8 mouse cellular contexts compared by ENCODE assay signal in genomic region chr9:64172145-64172815, GRCm38 (mm10). TPM values are rescaled to one million over a fixed set of nuclear protein-coding genes. Genes with fewer than 3 reads are reported as not detected.
DNase-seq lines count a peak whose midpoint lies in the region; ATAC-seq lines count a peak whose summit lies in the region.

No protein-coding gene starts in this region.

- no peaks in the 10 kb centered on the region for H3K9me3 ChIP-seq in heart, embryonic 13.5 days
- no peaks in the 10 kb centered on the region for H3K9me3 ChIP-seq in hindbrain, embryonic 12.5 days (replicated peaks)
- no peaks in the 10 kb centered on the region for H3K9me3 ChIP-seq in midbrain, embryonic 13.5 days

- H3K4me1 ChIP-seq in heart, embryonic 13.5 days: peaks cover 33% of the 10 kb centered on the region
- H3K4me1 ChIP-seq in hindbrain, embryonic 12.5 days: peaks cover 22% of the 10 kb centered on the region
- peaks cover 25% of the 10 kb centered on the region for H3K4me1 ChIP-seq in midbrain, embryonic 13.5 days (replicated peaks)

- peaks cover 38% of the 10 kb centered on the region for H3K36me3 ChIP-seq in heart, embryonic 13.5 days
- H3K36me3 ChIP-seq in hindbrain, embryonic 12.5 days: peaks cover 26% of the 10 kb centered on the region
- peaks cover 28% of the 10 kb centered on the region for H3K36me3 ChIP-seq in midbrain, embryonic 13.5 days

- no peak for ATAC-seq in heart, embryonic 13.5 days (ENCODE audit: extremely low read depth, insufficient number of reproducible peaks, low FRiP score, low TSS enrichment)
- peak; percentile 38 for ATAC-seq in activated CD4-positive, CD25-positive, alpha-beta regulatory T cell, adult 4 months
- peak; percentile 67 for ATAC-seq in hindbrain, embryonic 12.5 days (ENCODE audit: low FRiP score)
- peak; percentile 71 for ATAC-seq in midbrain, embryonic 13.5 days

- 2% methylated on average over 18 of the region's 18 CpGs for WGBS in heart, embryonic 13.5 days
- 4% methylated on average over 18 of the region's 18 CpGs for WGBS in hindbrain, embryonic 12.5 days
- WGBS in midbrain, embryonic 13.5 days: 3% methylated on average over 18 of the region's 18 CpGs

- H3K4me3 ChIP-seq in heart, embryonic 13.5 days: peak overlapping the region; percentile 95
- peak overlapping the region; percentile 92 for H3K4me3 ChIP-seq in hindbrain, embryonic 12.5 days
- peak overlapping the region; percentile 94 for H3K4me3 ChIP-seq in midbrain, embryonic 13.5 days (replicated peaks)

- intact Hi-C loops in heart, postnatal 36 days (cut with DNase I): no loop called here

- H3K4me2 ChIP-seq in heart, embryonic 13.5 days: peak overlapping the region; percentile 86
- H3K4me2 ChIP-seq in hindbrain, embryonic 12.5 days (replicated peaks): peak overlapping the region; percentile 88
- peak overlapping the region; percentile 87 for H3K4me2 ChIP-seq in midbrain, embryonic 13.5 days (replicated peaks)

- peak overlapping the region; percentile 97 for H3K9ac ChIP-seq in heart, embryonic 13.5 days
- H3K9ac ChIP-seq in hindbrain, embryonic 12.5 days: peak overlapping the region; percentile 85
- peak overlapping the region; percentile 76 for H3K9ac ChIP-seq in midbrain, embryonic 13.5 days (replicated peaks)

- H3K27me3 ChIP-seq in heart, embryonic 13.5 days (replicated peaks): no peaks in the 10 kb centered on the region
- H3K27me3 ChIP-seq in hindbrain, embryonic 12.5 days: no peaks in the 10 kb centered on the region
- no peaks in the 10 kb centered on the region for H3K27me3 ChIP-seq in midbrain, embryonic 13.5 days

- H3K27ac ChIP-seq in heart, embryonic 13.5 days (replicated peaks): peak overlapping the region; percentile 90
- H3K27ac ChIP-seq in hindbrain, embryonic 12.5 days: peak overlapping the region; percentile 83
- peak overlapping the region; percentile 76 for H3K27ac ChIP-seq in midbrain, embryonic 13.5 days

- no peak for DNase-seq in heart, postnatal 36 days
- DNase-seq in embryo, embryonic 11 days: no peak
- DNase-seq in cerebellum, adult 8-10 months: no peak
- no peak for DNase-seq in cerebellum, adult 11-12 months

RNA-seq across cellular contexts. Expression of gene Zwilch, which starts 0.6 kb away (rescaled TPM):
- polyA plus RNA-seq in heart, embryonic 13.5 days (2015; fragmentation: Nextera tagmentation; extraction: Ambion mirVana): 19.9 and 21.7 TPM in 2 replicates
- under 1 TPM; 0.61 to 0.79 TPM for total RNA-seq in heart, postnatal 36 days (2021)
- polyA plus RNA-seq in activated CD4-positive, CD25-positive, alpha-beta regulatory T cell, adult 4 months (2017; shearing (Covaris generic)): 1 to 10 TPM; 5.6 to 7.7 TPM
- polyA plus RNA-seq in hindbrain, embryonic 12.5 days (2016; fragmentation: Nextera tagmentation; extraction: Ambion mirVana): 19.6 and 21.8 TPM in 2 replicates
- 9.3 and 10.9 TPM in 2 replicates for polyA plus RNA-seq in midbrain, embryonic 13.5 days (2015; fragmentation: Nextera tagmentation; extraction: Ambion mirVana)

RNA-seq across cellular contexts. Expression of gene Rpl4, which starts 0.9 kb away (rescaled TPM):
- polyA plus RNA-seq in heart, embryonic 13.5 days (2015; fragmentation: Nextera tagmentation; extraction: Ambion mirVana): 707 and 780 TPM in 2 replicates
- 100 to 1,000 TPM; 454 to 482 TPM for total RNA-seq in heart, postnatal 36 days (2021)
- polyA plus RNA-seq in activated CD4-positive, CD25-positive, alpha-beta regulatory T cell, adult 4 months (2017; shearing (Covaris generic)): 1,000 to 10,000 TPM; 3,242 to 3,314 TPM
- polyA plus RNA-seq in hindbrain, embryonic 12.5 days (2016; fragmentation: Nextera tagmentation; extraction: Ambion mirVana): 811 and 819 TPM in 2 replicates
- 668 and 675 TPM in 2 replicates for polyA plus RNA-seq in midbrain, embryonic 13.5 days (2015; fragmentation: Nextera tagmentation; extraction: Ambion mirVana)

RNA-seq across cellular contexts. Expression of gene Snapc5, which starts 6.8 kb away (rescaled TPM):
- 26.5 and 31.1 TPM in 2 replicates for polyA plus RNA-seq in heart, embryonic 13.5 days (2015; fragmentation: Nextera tagmentation; extraction: Ambion mirVana)
- total RNA-seq in heart, postnatal 36 days (2021): 10 to 100 TPM; 21.8 to 22.6 TPM
- polyA plus RNA-seq in activated CD4-positive, CD25-positive, alpha-beta regulatory T cell, adult 4 months (2017; shearing (Covaris generic)): 10 to 100 TPM; 52.3 to 56.8 TPM
- 32.2 and 36.2 TPM in 2 replicates for polyA plus RNA-seq in hindbrain, embryonic 12.5 days (2016; fragmentation: Nextera tagmentation; extraction: Ambion mirVana)
- 39.2 and 44.9 TPM in 2 replicates for polyA plus RNA-seq in midbrain, embryonic 13.5 days (2015; fragmentation: Nextera tagmentation; extraction: Ambion mirVana)

RNA-seq across cellular contexts. Expression of gene Lctl, which starts 55.3 kb away (rescaled TPM):
- polyA plus RNA-seq in heart, embryonic 13.5 days (2015; fragmentation: Nextera tagmentation; extraction: Ambion mirVana): not detected in 2 replicates
- not detected for total RNA-seq in heart, postnatal 36 days (2021)
- polyA plus RNA-seq in activated CD4-positive, CD25-positive, alpha-beta regulatory T cell, adult 4 months (2017; shearing (Covaris generic)): not detected
- polyA plus RNA-seq in hindbrain, embryonic 12.5 days (2016; fragmentation: Nextera tagmentation; extraction: Ambion mirVana): not detected in 2 replicates
- not detected in 2 replicates for polyA plus RNA-seq in midbrain, embryonic 13.5 days (2015; fragmentation: Nextera tagmentation; extraction: Ambion mirVana)
